Mouse (Mus musculus): ENCODE measurements at regions not wholly inside any gene's neighbourhood (a gene's known extent, or its start where the extent isn't known, plus 50 kb on each side); places are given as distances from the start of the nearest gene placed in this dataset.

GRCm38 (mm10) chr3:149111529-149112439 lies 121.4 kb upstream of the Adgrl2 start:
- peak in 1 of 2 experiments; percentile 22 for DNase-seq (ENCODE audit: low spot score in 2 of 2)

- no peak for DNase-seq (ENCODE audit: low spot score in 2 of 2)
Measured at GRCm38 (mm10) chr3:149110831-149111230, 120.5 kb upstream of the Adgrl2 start.

DNA sequence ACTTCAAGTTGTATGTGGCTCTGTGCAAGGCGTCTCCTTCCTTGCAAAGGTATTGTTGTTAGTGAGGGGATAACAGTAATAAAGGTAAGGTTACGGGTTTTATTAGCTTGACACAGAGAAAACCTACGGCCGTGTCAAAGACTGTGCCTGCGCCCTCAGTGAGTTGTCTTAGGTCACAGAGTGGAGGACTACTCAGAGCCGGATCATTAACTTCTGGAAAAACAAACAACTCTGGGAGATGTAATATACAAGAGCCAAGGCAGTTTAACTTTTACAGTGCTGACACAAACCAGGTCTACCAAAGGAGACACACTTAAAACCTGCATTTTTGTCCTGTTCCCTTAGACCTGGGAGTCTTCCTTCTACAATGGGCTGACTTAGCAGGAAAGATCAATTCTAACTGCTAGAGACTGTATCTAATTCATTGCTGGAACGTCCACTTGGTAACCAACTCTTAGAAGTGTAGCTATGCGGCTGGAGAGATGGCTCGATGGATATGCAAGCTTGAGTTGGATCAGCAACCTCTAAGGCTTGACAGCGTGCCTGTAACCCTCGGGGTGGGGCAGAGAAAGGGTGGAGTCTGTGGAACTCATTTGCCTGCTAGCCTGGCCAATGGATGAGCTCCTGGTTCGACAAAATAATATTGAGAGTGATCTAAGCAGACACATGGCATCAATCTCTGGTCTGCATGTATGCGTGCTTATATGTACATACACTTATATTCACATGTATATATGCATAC lies 115.5 kb upstream of the Adgrl2 start:
- no peak for DNase-seq (ENCODE audit: low spot score in 2 of 2)

DNA sequence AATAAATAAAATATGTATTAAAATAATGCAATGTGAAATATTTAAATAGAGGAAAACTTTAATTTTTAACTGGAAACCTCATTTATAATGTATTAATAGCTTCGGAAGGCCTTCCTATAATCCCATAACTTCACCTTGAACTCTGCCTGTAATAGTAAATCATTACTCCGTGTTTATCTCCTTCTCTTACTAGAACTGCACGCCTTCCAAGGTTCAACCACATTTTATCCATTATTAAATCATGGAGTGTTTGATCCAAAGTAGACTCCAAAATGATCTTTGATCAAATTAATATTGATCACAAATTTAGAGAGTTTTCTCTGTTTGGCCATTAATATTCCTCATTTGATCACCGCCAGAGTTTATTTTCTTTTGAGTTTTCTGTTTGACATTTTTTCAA lies 114.8 kb upstream of the Adgrl2 start:
- DNase-seq (ENCODE audit: low spot score in 2 of 2) = no peak

GRCm38 (mm10) chr3:149104080-149104479 lies 113.7 kb upstream of the Adgrl2 start:
- no peak for DNase-seq (ENCODE audit: low spot score in 2 of 2)

DNA sequence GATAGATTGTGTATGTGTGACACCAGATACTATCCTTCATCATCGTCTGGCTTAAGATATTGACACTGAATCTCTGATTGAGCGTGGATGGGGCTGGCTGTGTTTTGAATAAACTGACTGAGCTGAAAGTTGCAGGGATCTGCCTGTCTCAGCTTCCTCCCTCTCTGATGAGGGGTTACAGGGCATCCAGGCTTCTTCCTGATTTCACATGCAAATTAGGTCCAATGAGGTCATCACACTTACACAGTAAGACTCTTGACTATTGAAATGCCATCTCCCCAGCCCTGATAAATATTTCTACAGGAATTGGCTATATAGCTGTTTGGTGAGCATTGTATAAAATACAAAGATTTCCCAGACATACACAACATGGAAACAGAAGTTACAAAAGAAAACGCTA lies 113.1 kb upstream of the Adgrl2 start:
- no peak for DNase-seq (ENCODE audit: low spot score in 2 of 2)

- DNase-seq (ENCODE audit: low spot score in 2 of 2) = no peak
Measured at GRCm38 (mm10) chr3:149102846-149103245, 112.5 kb upstream of the Adgrl2 start.

- DNase-seq (ENCODE audit: low spot score in 2 of 2) = no peak
Measured at GRCm38 (mm10) chr3:149101785-149102184, 111.4 kb upstream of the Adgrl2 start.

DNA sequence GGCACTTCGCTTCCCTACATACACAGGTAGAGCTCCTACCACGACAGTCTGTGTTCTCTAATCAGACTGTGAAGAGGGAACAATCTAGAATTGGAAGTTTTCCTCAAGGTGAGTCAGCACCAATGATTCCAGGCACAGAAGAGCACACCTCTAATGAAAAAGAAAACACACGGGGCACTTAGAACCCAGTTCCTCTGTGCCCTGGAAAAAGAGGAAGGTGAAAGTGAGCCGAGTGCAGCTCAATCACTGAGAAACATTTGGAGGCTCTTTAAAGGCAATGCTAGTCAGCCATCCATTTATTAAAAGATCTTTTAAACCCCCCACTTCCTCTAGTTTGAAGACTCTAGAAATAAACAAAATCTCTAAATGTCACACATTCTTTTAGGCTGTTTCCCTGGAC lies 108.4 kb upstream of the Adgrl2 start:
- no peak for DNase-seq (ENCODE audit: low spot score in 2 of 2)

GRCm38 (mm10) chr3:149097026-149097425 lies 106.7 kb upstream of the Adgrl2 start:
- no peak for DNase-seq (ENCODE audit: low spot score in 2 of 2)

DNA sequence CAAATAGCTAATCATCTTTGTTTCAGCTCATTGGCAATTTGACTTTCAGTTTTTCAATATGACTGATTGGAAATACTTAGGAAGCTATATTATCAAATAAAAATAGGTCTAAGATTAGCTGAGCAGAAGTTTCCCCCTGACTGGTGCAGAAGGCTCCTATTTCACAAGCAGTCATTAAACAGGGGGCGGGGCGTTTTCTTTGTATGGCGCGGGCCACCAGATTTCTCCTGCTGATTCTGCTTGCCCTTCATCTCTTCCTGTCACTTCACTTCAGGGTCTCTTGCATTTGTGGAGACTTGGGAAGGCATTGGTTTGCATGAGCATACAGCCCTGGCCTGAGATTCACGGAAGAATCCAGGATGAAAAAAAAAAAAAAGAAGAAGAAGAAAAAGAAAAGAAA lies 102.3 kb upstream of the Adgrl2 start:
- DNase-seq (ENCODE audit: low spot score in 2 of 2) = no peak

- DNase-seq (ENCODE audit: low spot score in 2 of 2) = no peak
Measured at GRCm38 (mm10) chr3:149090103-149090502, 99.7 kb upstream of the Adgrl2 start.

DNA sequence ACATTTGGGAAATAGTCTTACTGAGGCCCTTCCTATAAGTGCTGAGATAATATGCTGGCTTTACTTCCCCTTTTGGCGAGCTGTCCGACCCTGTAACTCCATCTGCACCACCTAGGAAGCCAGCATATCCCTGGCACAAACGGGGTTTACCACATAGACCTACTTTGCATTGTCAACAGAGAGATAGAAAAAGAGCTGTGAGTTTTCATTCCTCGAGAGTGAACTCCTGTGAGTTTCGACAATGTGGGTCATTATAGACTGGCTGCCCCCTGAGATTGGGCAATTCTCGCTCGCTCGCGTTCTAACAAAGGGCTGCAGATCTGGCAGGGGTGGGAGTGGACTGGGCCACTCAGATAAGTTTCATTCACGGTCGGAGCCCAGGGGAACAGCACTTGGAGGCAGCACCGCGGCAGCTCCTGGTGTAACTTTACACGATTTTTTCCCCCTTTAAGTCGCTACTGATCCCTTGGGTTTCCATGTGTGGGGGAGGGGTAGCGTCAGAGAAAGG lies 98.3 kb upstream of the Adgrl2 start:
- no peak for DNase-seq (ENCODE audit: low spot score in 2 of 2)

- DNase-seq (ENCODE audit: low spot score in 2 of 2) = peak in 1 of 2 experiments; percentile 24
Measured at GRCm38 (mm10) chr3:149087488-149087887, 97.1 kb upstream of the Adgrl2 start.

DNA sequence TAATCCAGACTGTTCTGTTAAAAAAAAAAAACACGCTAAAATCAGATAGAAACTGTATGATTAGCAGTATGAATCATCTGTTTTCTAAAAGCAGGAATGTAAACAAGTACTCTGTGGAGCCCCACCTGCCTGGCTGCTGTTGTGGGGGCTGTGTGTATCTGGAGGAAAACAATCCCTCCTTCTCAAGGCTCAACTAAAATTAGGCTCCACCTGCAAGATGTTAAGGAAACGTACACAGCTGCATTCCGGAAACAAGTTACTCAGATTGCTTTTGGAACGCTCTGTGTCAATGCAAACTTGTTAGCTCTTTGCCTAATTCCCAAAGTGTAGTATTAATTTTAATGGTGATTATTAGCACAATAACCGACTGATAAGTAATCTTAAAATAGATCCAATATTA lies 96.3 kb upstream of the Adgrl2 start:
- DNase-seq (ENCODE audit: low spot score in 2 of 2) = no peak

GRCm38 (mm10) chr3:149086086-149086485 lies 95.7 kb upstream of the Adgrl2 start:
- no peak for DNase-seq (ENCODE audit: low spot score in 2 of 2)

DNA sequence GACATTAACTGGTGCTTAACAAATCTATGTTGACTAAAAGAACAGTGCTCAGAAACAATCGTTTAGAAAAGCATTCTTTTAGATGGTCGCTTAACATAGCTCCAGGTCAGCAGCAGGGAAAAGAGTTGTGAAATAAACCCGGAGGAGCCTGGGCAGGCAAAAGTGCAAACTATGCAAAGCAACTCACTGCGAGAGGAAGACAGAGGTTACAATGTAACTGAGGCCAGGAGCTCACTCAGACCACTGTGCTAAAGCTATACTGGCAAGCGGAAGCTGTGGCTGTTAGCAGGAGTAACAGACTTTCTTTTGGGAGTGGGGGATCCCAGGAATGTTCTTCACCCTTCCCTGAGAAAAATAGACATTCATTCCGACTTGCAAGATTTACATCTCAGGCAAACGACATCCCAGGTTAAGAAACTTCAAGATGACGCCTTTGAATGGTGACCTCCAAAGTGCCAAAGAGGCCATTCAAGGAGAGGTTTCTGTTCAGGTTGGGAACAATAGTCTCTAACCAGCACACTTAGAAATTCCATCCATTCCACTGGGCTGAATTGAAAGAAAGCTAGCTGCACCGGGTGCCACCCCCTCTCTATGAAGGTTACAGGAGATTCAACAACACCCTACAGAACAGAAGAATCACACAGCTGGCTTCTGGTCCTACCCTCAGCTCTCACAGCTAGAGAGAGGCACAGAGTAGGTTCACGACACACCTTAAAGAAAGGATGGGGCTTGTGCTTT lies 94.7 kb upstream of the Adgrl2 start:
- no peak for DNase-seq (ENCODE audit: low spot score in 2 of 2)

- DNase-seq (ENCODE audit: low spot score in 2 of 2) = no peak
Measured at GRCm38 (mm10) chr3:149083391-149083790, 93.0 kb upstream of the Adgrl2 start.

DNA sequence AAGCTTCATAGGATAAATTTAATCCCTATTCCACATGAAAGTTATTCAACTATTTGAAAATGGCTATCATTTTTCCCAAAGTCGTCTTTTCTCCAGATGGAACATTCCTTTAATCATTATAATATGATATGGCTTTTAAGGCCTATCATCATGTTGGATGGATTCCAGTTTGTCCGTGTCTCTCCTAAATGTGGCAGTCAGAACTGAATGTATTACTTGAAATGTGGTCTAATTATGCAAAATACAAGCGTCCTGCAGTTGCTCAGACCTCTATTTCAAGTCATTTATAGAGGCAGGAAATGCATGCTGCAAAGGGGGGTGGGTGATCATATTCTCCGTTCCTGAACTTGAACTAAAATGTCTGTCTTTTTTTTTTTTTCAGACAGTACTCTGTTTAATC lies 88.5 kb upstream of the Adgrl2 start:
- no peak for DNase-seq (ENCODE audit: low spot score in 2 of 2)

DNA sequence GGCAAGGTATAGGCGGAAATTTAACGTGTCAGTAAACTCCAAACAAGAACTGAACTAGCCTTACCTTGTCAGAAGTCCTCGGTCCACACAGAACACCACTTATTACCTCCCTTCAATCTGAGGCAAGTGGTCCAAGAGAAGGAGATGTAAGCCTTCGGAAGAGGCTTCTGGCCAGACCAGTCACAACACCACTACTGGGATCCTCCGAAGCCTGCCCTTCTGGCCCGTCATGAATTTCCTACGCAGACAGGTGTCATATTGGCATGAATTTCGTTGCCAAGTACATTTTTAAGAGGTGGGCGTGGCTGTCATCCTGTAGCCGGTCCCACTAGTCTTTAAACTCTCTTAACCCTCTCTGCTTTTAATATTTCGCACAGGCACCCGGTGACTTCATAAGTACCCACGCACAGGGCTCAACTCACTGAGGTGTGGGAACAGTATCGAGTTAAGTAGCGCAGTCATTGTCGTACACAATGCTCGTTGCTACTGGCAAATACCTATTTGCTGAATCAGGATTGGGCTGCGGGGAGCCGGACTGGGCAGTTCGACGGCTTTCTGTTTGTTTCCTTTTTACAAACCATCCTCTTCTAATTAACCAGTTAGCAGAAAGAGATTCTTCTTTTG lies 86.7 kb upstream of the Adgrl2 start:
- no peak for DNase-seq (ENCODE audit: low spot score in 2 of 2)

DNA sequence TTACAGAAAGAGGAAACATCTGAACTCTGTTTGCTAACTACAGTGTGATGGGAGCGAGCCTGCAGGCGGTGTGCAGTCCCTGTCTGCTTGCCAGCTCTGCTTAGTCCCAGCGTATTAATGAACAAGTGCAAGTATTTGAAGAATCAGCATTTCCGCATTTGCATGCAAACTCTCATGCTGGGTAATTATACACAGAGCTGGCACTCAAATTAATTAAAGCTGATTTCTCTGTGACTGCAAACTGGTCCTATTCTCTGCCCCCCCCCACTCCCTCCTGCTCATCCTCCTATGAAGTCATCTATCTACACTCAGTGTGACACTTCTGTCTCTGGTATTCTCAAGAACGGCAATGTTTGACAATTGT lies 85.1 kb upstream of the Adgrl2 start:
- no peak for DNase-seq (ENCODE audit: low spot score in 2 of 2)
